Mouse (Mus musculus) T-cell, adult 66 days (primary cell): ENCODE results near the gene Slitrk6. TPM values are rescaled to one million over a fixed set of nuclear protein-coding genes. Genes with fewer than 3 reads are reported as not detected.

ENCODE experiments used
- total RNA-seq, 2 experiments: library from RNA; stranded (reverse); gene quantifications; 3 replicates in 1 of 2; 4 replicates in 1 of 2; pipeline ENCODE4 v1.2.4; 2023

Slitrk6 gene
- total RNA-seq: not detected

GRCm38 (mm10) chr14:110754484-110755307 lies at the start of gene Slitrk6:
Gene Slitrk6, minus strand, starts transcription at chr14:110755149.

